Mouse (Mus musculus) cerebellum, adult 11-12 months (tissue): ENCODE results near the gene Bcl6b.

Experiments used
- DNase-seq: peaks from one replicate; pipeline ENCODE4 v3.0.0; 2022

Gene Bcl6b

GRCm38 (mm10) chr11:70211972-70212371 is 17.6 kb downstream of the Bcl6b start:
- no peak for DNase-seq

DNA sequence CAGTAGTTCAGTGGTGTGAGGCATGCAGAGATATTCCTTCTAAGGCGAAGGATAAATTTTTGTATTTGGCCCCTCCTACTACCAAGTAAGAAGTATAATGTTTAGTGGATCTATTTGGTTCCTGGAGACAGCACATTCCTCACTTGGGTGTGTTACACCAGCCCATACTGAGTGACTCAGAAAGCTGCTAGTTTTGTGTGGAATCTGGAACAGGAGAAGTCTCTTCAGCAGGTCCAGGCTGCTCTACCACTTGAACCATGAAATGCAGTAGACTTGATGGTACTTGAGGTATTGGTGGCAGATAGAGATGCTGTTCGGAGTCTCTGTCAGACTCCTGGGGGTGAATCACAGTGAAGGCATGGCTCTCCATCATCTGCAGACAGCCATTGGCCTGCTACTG is 18.9 kb downstream of the Bcl6b start:
- DNase-seq, result no peak

DNA sequence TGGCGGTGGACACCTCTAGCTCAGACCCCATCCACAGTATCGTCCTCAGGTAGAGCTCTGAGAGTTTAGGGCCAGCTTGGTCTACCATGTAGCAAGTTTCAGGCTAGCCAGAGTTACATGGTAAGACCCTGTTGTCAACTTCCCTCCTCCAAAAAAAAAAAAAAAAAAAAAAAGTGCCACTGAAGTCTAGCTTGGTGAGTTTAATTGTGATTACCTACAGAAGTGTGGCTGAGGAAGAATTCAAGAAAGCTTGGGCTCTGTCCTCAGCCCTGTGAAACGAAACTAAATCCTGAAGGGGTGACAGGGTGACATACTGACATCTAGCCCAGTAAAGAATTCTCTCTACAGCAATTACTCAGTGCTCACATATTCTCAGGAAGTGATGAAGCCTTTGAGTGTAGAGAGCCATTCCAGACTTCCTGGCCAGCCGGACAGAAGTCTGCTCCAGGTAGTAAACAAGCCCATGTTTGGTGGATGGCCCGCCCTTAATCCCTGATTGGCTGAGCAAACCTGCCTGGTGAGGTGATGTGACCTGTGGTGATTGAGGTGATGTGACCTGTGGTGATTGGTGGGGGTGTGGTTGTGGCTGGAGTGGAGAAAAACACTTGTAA is 20.7 kb downstream of the Bcl6b start:
- no peak for DNase-seq

DNA sequence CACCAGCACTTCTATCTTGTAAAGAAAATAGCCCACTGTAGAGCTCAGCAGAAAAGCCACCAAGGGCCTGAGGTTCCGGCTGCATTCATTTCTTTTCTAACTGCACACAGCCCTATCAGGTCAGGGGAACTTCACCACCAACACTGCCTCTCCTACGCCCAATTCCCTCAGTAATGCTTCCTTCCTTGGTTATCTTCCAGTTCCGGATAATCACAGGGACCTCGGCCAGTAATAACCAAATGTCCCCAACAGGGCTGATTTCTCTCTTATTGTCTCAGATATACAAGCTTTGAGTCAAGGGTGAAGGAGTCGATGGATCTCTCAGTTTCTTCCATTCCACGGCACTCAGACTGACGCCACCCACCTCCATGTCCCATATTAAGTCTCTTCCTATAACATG is 22.3 kb downstream of the Bcl6b start:
- no peak for DNase-seq

- no peak for DNase-seq
Observed at GRCm38 (mm10) chr11:70206801-70207200, 22.8 kb downstream of the Bcl6b start.

DNA sequence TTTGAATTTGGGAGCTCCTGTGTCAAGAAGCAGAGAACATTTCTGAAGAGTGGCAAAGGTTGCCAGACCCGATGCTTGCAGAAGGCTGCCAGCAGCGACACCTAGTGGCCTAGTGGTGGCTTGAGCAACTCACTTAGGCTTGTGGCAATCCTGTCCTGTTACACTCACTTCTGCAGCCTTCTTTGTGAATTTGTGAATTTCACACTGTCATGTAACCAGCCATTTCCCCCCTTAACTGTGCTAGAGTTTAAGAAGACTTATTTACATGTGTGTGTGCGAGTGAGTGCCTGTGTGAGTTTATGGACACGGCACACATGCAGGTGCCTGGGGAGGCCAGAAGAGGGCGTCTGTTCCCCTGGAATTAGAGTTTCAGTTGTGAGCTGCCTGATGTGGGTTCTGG is 27.9 kb downstream of the Bcl6b start:
- DNase-seq, result peak; percentile 62

GRCm38 (mm10) chr11:70200036-70200608 is 29.5 kb downstream of the Bcl6b start:
- DNase-seq, result no peak

DNA sequence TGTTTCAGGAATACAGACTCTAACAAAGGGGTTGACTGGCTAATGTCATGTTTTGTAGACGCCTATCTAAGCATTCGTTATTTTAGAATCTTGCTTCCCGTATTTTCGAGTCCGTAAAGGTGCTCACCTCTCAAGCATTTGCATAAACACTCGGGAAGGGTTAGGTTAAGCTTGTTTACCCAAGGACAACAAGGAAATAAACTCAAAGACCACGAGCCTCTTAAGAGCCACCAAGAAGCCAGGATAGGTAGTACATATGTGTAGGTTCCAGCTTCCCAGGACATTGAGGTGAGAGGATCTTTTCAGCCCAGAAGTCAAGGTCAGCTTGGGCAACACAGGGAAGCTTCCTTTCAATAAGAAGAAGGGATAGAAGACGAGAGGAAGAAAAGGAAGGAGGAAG is 30.5 kb downstream of the Bcl6b start:
- DNase-seq, result no peak

GRCm38 (mm10) chr11:70198332-70198731 is 31.3 kb downstream of the Bcl6b start:
- DNase-seq, result no peak

GRCm38 (mm10) chr11:70193354-70194285 is 36.0 kb downstream of the Bcl6b start:
- no peak for DNase-seq

GRCm38 (mm10) chr11:70192157-70192556 is 37.4 kb downstream of the Bcl6b start:
- DNase-seq, result no peak

DNA sequence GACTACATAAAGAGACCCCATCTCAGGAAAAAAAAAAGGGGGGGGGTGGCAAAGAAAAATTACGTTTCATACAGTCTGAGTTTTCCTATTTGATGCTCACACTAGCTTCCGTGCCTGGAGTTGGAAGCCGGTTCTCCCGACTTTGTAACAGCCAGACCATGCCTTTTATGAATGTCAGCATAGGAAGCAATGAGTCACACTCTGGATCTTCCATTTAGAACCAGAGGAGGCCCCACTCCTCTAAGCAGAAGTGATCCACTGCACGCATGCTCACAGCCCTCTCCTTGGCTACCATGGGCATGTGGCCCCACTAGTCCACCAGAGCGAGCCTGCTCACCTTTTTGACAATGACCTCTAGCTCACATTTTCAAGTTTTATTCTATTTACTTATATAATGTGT is 38.4 kb downstream of the Bcl6b start:
- no peak for DNase-seq

DNA sequence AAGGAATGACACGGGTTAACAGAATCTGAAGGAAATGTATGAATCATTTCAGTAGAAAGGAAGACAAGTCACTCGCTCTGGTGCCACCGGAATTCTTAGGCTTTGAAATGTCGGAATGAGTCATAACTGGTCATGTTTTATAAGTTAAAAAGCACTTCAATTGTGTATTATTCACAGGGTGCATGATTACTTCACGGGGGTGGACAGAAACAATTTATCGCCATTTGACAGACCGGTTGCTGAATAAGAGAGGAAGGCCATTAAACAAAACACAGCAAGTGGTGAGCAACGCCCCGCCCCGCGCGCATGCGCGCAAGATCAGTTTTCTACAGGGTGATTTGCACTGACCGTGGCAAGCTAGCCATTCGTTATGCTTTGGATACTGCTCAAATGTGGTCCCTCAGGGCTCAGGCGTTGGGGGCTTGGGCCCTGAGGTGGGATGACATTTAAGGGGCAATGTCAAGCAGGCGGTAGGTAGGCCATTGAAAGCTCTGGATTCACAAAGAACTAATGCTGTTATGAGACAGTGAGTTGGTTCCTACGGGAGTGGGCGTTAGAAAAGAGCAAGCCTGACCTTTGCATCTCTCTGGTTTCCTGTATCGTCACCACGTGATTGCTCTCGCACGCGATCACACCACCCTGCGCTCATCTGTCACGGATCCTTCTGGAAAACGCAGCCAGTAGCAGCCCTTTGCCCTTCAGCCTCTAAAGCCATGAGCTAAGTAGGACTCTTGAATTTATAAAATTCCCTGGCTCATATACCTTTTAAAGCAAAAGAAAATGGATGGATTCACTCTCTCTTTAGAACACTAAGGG is 40.1 kb downstream of the Bcl6b start:
- DNase-seq, result no peak

DNA sequence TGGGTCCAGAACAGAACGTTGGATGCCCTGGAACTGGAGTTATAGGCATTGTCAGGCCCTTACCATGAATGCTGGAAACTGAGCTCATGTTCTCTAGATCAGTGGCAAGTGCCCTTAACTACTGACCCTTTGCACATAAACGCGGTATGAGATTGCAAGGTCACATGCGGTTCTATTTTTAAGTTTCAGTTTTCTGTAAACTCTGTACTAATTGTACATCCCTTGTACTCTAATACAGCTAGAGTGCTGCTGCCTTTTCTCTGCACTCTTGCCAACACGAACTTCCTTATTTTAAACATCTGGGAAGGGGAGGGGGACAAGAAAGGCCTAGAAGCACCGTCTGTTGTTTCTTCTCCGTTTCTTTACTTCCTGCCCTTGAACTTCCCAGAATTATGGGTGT is 44.5 kb downstream of the Bcl6b start:
- no peak for DNase-seq

DNA sequence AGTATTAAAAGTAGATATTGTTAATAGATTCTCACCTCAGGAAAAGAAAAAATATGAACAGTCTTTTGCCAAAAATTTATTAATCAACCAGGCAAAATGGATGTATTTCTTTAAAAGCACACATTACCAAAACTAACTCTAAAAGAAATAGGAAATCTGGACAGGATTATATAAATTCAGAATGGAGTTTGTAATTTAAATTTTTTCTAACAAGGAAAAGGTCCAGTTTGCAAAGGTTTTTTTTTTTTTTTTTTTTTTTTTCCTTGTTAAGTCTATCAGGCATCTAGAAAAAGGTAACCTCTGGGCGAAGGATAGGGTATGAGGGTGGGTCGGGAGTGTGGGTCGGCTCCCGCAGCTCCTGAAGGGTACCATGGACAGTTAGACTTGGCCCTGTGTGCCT is 49.1 kb downstream of the Bcl6b start:
- no peak for DNase-seq

- no peak for DNase-seq
Observed at GRCm38 (mm10) chr11:70179401-70179800, 50.2 kb downstream of the Bcl6b start.

GRCm38 (mm10) chr11:70178756-70179155 is 50.8 kb downstream of the Bcl6b start:
- no peak for DNase-seq

- peak; percentile 43 for DNase-seq
Observed at GRCm38 (mm10) chr11:70178311-70178710, 51.3 kb downstream of the Bcl6b start.

DNA sequence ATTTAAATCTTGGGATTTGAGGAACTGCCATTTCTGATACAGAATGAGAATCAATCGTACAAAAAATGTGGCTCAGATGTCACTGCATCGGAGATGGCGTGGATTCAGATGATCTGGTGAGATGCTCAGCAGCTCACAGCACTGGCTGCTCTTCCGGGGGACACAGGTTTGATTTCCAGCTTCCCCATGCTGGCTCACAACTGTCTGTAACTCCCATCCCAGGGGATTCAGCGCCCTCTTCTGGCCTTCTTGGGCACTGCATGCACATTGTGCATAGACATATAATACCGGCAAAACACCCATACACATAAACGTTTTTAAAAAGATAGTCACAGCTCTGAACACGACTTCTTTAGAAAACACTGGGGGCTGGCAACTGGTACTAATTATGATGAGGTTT is 52.0 kb downstream of the Bcl6b start:
- no peak for DNase-seq

DNA sequence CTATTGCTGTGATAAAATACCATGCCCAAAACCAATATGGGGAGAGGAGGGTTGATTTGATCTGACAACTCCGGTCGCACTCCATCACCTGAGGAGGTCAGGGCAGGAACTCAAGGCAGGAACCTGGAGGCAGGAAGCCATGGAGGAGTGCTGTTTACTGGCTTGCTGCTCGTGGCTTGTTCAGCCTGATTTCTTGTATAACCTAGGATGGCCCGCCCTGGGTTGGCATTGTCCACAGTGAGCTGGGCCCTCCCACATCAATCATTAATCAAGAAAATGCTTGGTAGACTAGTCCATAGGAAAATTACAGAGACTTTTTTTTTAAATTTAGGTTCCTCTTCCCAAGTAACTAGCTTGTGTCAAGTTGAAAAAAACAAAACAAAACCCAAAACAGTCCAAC is 55.1 kb downstream of the Bcl6b start:
- no peak for DNase-seq
